Mouse (Mus musculus) cortical plate, adult 2 months (tissue): Measurements from ENCODE around the gene Sema3c.

ENCODE experiments used
- CTCF ChIP-seq: fragments of 200-500 bp; IDR thresholded peaks from 2 replicates; pipeline ENCODE4 v1.5.1; 2011; ENCODE audit warnings: mild to moderate bottlenecking, control low read depth, low read length; ENCODE audit not compliant: insufficient read depth; ENCODE audit errors: extremely low read depth
- POLR2A ChIP-seq: fragments of 200-500 bp; IDR thresholded peaks from 2 replicates; pipeline ENCODE4 v1.6.1; 2011; ENCODE audit warnings: mild to moderate bottlenecking, low read length, control low read depth; ENCODE audit not compliant: insufficient read depth; ENCODE audit errors: extremely low read depth

DNA sequence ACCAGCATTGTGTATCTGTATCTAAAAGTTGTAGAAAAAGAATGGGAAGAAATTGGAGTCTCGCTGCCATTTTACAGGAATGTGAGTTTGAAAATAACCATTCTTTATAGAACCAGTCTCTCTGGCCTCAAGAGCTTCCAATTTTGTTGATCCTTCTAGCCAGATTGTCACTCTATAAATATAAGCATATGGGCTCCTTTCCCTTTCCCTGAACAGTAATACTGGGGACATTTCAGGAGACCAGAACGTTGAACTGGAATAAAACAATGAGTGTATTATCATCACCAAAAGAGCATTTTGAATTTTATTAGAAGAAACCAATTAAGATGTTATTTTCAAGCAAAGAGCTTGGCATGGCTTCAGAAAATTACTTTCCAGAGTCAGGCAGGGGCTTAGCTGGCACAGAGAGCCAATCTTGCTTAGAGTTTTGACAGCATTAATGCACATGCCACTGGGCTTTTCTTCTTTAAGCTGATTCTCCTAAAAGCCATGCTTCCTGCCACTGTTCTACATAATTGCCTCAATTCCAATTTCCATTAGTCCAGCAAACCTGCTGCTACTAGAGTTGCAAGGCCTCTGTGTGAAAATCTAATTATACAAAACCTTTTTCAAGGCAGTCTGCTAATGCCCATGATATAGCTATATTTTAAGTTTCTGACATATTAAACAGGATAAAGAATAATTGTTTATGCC is 12.6 kb downstream of the Sema3c start:
- TF ChIP-seq POLR2A, result no peak
- no peak for TF ChIP-seq CTCF
